Mouse (Mus musculus) lung, embryonic 14.5 days (tissue): ENCODE data around the gene Frmpd1. TPM values are rescaled to one million over a fixed set of nuclear protein-coding genes. Genes with fewer than 3 reads are reported as not detected.

ENCODE experiments used
- ATAC-seq: fragments of 200-750 bp; cut with Nextera tagmentation; 2 replicates; pipeline ENCODE4 v1.8.0; 2017; ENCODE audit warnings: mild to moderate bottlenecking, moderate TSS enrichment, moderate library complexity; ENCODE audit not compliant: insufficient read depth
- DNase-seq: peaks from one replicate; pipeline ENCODE4 v3.0.0-alpha.2; 2015
- H3K27ac ChIP-seq: fragments of 300-500 bp; sonication (generic); 2 replicates; pipeline ENCODE4 v1.5.1; 2014; ENCODE audit warnings: low read depth, mild to moderate bottlenecking, moderate library complexity
- H3K27me3 ChIP-seq: fragments of 300-500 bp; sonication (generic); 2 replicates; pipeline ENCODE4 v1.6.1; 2014; ENCODE audit warnings: low read length, control low read depth; ENCODE audit not compliant: insufficient read depth
- H3K36me3 ChIP-seq: fragments of 300-500 bp; sonication (generic); 2 replicates; pipeline ENCODE4 v1.6.1; 2014; ENCODE audit warnings: control low read depth; ENCODE audit not compliant: insufficient read depth
- H3K4me1 ChIP-seq: fragments of 300-500 bp; sonication (generic); 2 replicates; pipeline ENCODE4 v1.6.1; 2014; ENCODE audit warnings: antibody characterized with exemption, control low read depth; ENCODE audit not compliant: insufficient read depth
- H3K4me2 ChIP-seq: fragments of 300-500 bp; sonication (generic); 2 replicates; pipeline ENCODE4 v1.6.1; 2014; ENCODE audit warnings: mild to moderate bottlenecking
- H3K4me3 ChIP-seq: fragments of 300-500 bp; sonication (generic); 2 replicates; pipeline ENCODE4 v1.5.1; 2014; ENCODE audit warnings: low read depth, low read length
- H3K9ac ChIP-seq: fragments of 300-500 bp; sonication (generic); 2 replicates; pipeline ENCODE4 v1.6.1; 2014
- H3K9me3 ChIP-seq: fragments of 300-500 bp; sonication (generic); 2 replicates; pipeline ENCODE4 v1.6.1; 2016; ENCODE audit warnings: low read depth, low read length, control low read depth
- CTCF ChIP-seq: IDR thresholded peaks from 2 replicates; pipeline ENCODE4 v1.5.1; 2016; ENCODE audit warnings: antibody characterized with exemption, low read depth
- WGBS: fragments of 180-500 bp; shearing (Covaris S2); extraction: QIAGEN DNeasy Blood & Tissue Kit; methylation state at CpG from one replicate; pipeline ENCODE4 v1.1.7; 2014; 5-methylcytosine and 5-hydroxymethylcytosine counted together
- polyA plus RNA-seq: library from polyadenylated mRNA; unstranded; fragments of >200 nt; fragmentation: Nextera tagmentation; extraction: Ambion mirVana; gene quantifications from 2 replicates; pipeline ENCODE4 v1.2.1, GENCODE M21; 2014

Gene Frmpd1
- polyA plus RNA-seq, 1 experiment from 2014 or later = 0.18 TPM

GRCm38 (mm10) chr4:45259232-45259832 lies 74.7 kb downstream of the Frmpd1 start:
- no peaks in the 10 kb centered on the region for H3K9me3 ChIP-seq

GRCm38 (mm10) chr4:45261551-45261950 lies 76.9 kb downstream of the Frmpd1 start:
- Histone ChIP-seq H3K4me1 (no peaks in the 10 kb centered on the region; the same call in 1 of the 2 replicates), H3K9ac (no peak overlapping the region), H3K36me3 (no peaks in the 10 kb centered on the region), H3K4me2 (no peak overlapping the region), H3K9me3 (no peaks in the 10 kb centered on the region), H3K27ac (no peak overlapping the region), H3K27me3 (no peaks in the 10 kb centered on the region), H3K4me3 (no peak overlapping the region)
- ATAC-seq (no peak), DNase-seq (no peak)
- 82% methylated on average over 4 of the region's 4 CpGs for WGBS
- TF ChIP-seq CTCF = no peak

More at GRCm38 (mm10) chr4:45259232-45259832, 74.7 kb downstream of the Frmpd1 start:
- H3K36me3 ChIP-seq = no peaks in the 10 kb centered on the region
- no peak overlapping the region for H3K4me2 ChIP-seq
- 41% methylated on average over 4 of the region's 4 CpGs for WGBS
- no peak overlapping the region for H3K27ac ChIP-seq
- DNase-seq (no peak), ATAC-seq (no peak)
- no peak overlapping the region for H3K9ac ChIP-seq
- no peak for TF ChIP-seq CTCF
- no peaks in the 10 kb centered on the region for H3K27me3 ChIP-seq
- no peak overlapping the region for H3K4me3 ChIP-seq
- H3K4me1 ChIP-seq = no peaks in the 10 kb centered on the region; the same call in 1 of the 2 replicates

- Histone ChIP-seq H3K4me1 (no peaks in the 10 kb centered on the region), H3K9ac (no peak overlapping the region), H3K4me3 (no peak overlapping the region), H3K4me2 (no peak overlapping the region), H3K27ac (no peak overlapping the region), H3K9me3 (no peaks in the 10 kb centered on the region), H3K27me3 (no peaks in the 10 kb centered on the region), H3K36me3 (no peaks in the 10 kb centered on the region)
- DNase-seq (no peak), ATAC-seq (no peak)
- no peak for TF ChIP-seq CTCF
- 47% methylated on average over 3 of the region's 3 CpGs for WGBS
These were observed 83.2 kb downstream of the Frmpd1 start for GRCm38 (mm10) chr4:45267883-45268282.

GRCm38 (mm10) chr4:45271041-45271452 lies 86.4 kb downstream of the Frmpd1 start:
- no peak overlapping the region for H3K9ac ChIP-seq
- no peaks in the 10 kb centered on the region for H3K9me3 ChIP-seq
- DNase-seq = peak; percentile 24
- peak; percentile 60; the same call in 1 of the 2 replicates for ATAC-seq
- no peak for TF ChIP-seq CTCF
- 59% methylated on average over 10 of the region's 10 CpGs for WGBS
- H3K36me3 ChIP-seq = no peaks in the 10 kb centered on the region
- no peak overlapping the region for H3K4me2 ChIP-seq
- H3K4me1 ChIP-seq = no peaks in the 10 kb centered on the region
- no peak overlapping the region for H3K27ac ChIP-seq
- H3K27me3 ChIP-seq = no peaks in the 10 kb centered on the region
- no peak overlapping the region for H3K4me3 ChIP-seq

GRCm38 (mm10) chr4:45275770-45276169 lies 91.1 kb downstream of the Frmpd1 start:
- no peaks in the 10 kb centered on the region for H3K4me1 ChIP-seq
- WGBS = 72% methylated on average over 8 of the region's 8 CpGs
- H3K9ac ChIP-seq = no peak overlapping the region
- no peaks in the 10 kb centered on the region for H3K9me3 ChIP-seq
- DNase-seq (no peak), ATAC-seq (no peak)
- H3K27ac ChIP-seq = no peak overlapping the region
- H3K27me3 ChIP-seq = no peaks in the 10 kb centered on the region
- no peak overlapping the region for H3K4me3 ChIP-seq
- no peak for TF ChIP-seq CTCF
- H3K36me3 ChIP-seq = no peaks in the 10 kb centered on the region
- no peak overlapping the region for H3K4me2 ChIP-seq

- 54% methylated on average over 8 of the region's 8 CpGs for WGBS
- H3K36me3 ChIP-seq = no peaks in the 10 kb centered on the region
- no peaks in the 10 kb centered on the region for H3K9me3 ChIP-seq
- no peak overlapping the region for H3K27ac ChIP-seq
- H3K4me1 ChIP-seq = no peaks in the 10 kb centered on the region
- TF ChIP-seq CTCF = no peak
- ATAC-seq = peak; percentile 31; the same call in 1 of the 2 replicates
- H3K27me3 ChIP-seq = no peaks in the 10 kb centered on the region
- no peak overlapping the region for H3K9ac ChIP-seq
- no peak for DNase-seq
- no peak overlapping the region for H3K4me3 ChIP-seq
- H3K4me2 ChIP-seq = no peak overlapping the region
These were observed 94.6 kb downstream of the Frmpd1 start for GRCm38 (mm10) chr4:45279292-45279691.

GRCm38 (mm10) chr4:45279981-45280548 lies 95.4 kb downstream of the Frmpd1 start:
- Histone ChIP-seq H3K27ac (no peak overlapping the region), H3K4me2 (no peak overlapping the region), H3K4me1 (no peaks in the 10 kb centered on the region), H3K27me3 (no peaks in the 10 kb centered on the region), H3K9me3 (no peaks in the 10 kb centered on the region), H3K9ac (no peak overlapping the region), H3K4me3 (no peak overlapping the region), H3K36me3 (no peaks in the 10 kb centered on the region)
- TF ChIP-seq CTCF = peak; percentile 92
- 14% methylated on average over 4 of the region's 4 CpGs for WGBS
- DNase-seq (peak; percentile 89), ATAC-seq (peak; percentile 82; the same call in 1 of the 2 replicates)
